Mouse (Mus musculus): ENCODE data around the gene Vegfb. TPM values are rescaled to one million over a fixed set of nuclear protein-coding genes. Genes with fewer than 3 reads are reported as not detected.

The Vegfb gene
- total RNA-seq, 2 experiments from 2014 or later = 11.6 to 33.1 TPM

DNA sequence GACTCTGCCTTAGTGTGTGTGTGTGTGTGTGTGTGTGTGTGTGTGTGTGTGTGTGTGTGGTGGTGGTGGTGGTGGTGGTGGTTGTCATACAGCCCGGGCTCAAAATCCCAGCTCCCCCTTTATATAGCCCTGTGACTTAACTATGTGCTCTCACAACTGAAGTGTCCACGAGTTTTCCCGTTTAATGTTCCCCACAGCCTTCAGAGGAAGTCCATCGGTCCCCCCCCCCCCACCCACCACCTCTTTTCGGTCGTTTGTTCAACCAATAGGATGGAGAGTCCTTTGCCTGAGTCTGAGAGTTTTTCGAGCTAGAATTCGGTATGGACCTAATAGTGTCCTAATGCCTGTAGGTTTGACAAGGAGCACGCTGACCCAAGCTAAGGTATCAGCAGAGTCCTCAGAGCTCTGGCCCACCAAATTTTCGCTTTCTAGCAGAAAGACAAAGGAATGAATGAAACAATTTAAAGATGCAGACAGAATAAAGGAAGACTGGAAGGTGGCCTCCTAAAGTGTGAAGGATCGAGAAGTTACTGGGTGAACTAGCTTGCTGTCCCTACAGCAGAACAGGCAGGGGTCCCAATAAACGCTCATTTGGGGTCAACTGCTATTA lies 13.8 kb downstream of the Vegfb start:
- no peak for ATAC-seq (replicated peaks; ENCODE audit: poor library complexity)

DNA sequence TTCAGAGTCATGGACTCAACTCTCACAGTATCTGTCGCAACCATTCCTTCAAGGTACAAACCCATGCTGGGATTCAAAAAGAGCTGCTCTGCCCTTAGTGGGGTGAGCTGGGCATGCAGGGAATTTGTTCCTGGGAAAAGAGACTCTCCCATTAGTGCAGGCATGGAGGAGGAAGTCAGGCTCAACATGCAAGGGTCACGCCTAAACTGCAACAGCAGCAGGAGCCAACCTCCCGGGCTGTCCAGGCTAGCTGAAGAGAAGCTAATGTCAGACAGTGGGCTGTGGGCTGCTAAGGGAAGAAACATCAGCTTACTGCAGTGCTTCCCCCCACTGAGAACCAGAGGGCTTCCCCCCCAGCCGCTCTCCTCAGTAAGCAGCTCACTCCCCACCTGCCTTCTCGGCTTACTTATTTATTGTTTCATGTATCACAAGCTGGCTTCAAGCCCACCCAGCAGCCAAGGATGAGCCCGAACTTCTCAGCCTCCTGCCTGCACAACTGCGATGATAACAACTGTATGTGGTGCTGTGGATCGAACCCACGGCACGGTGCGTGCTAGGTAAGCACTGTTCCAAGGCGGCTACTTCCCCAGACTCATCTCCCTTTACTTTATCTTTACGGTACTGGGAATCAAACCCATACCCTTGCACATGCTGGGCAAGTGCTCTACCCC lies 15.1 kb downstream of the Vegfb start:
- ATAC-seq (replicated peaks; ENCODE audit: poor library complexity) = no peak

DNA sequence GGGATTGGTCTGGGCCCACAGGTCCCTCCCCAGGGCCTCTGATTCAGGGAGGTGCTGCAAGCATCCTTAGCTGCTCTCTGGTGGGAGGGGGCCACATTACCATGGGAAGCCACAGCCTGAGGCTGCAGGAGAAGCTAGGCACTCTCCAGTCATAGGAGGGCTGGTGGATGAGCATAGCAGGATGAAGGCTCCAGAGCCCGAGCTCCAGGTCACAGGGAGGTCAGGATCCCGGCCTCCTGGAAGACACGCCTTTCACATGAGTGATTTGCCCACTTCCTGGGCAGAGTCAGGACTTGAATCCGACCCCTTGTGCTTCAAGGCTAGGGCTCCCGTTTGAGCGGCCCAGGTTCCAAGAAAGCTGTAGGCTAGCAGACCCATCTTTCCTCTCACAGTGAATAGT lies 15.8 kb downstream of the Vegfb start:
- no peak for ATAC-seq (replicated peaks; ENCODE audit: poor library complexity)

DNA sequence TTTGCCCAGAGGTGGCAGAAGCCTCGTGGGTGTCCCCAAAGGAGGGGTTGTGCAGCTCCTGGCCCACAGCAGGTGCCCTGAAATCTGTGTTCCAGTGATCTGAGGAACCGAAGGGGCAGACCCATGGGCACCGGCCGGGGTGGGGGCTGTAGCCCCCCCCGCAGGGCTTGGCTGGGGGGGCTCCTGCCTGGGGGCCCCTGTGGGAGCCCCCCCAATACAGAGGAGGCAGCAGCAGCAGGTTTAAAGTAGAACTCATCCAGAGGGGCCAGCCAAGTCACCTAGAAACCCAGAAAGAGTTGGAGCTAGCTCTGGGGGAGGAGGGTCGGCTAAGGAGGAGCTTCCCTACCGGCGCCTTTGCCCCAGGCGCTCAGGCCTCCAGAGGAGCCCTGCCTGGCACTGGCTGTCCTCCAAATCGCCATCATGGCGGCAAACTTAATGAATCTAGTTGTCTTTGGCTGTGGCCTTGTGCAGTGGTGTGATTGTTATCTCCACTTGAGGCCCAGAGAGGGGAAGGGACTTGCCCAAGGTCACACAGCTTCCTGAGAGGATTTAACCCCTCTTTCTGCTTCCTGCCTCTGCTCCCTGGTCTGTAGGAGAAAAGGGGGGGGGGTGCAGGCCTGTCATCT lies 16.9 kb downstream of the Vegfb start:
- ATAC-seq (replicated peaks; ENCODE audit: poor library complexity) = no peak

DNA sequence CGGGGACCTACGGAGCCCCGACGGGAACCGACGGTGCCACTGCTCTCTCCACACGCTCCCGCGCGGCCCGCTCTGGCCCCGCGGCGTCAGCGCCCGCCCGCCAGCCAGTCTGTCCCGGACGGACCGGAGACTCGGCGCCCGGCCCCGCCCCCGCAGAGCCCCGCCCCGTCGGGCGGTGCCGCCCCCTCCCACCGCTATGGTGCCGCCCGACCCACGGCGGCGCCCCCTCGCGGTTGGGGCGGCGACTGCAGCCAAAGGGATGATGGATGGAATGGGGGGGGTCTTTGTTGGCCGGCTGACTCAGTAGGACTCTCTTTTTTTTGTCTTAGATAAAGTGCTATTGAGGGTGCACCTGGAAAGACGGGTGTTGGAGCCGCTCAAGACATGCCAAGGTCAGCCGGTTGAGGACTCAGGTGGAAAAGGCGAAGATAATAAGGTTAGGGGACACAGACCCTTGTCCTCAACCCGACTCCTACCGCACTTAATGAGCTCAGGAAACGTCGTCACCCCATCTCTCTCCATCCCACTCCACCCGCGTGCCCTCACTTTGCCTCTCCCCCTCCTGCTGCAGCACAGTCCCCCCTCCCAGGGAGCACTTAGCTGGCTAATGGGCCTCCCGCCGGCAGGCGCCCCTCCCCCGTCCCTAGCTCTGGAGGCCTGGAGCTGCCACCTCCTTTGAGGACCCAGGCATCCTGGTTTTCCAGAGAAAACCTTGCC lies 17.6 kb downstream of the Vegfb start:
- ATAC-seq (replicated peaks; ENCODE audit: poor library complexity) = peak; percentile 51

DNA sequence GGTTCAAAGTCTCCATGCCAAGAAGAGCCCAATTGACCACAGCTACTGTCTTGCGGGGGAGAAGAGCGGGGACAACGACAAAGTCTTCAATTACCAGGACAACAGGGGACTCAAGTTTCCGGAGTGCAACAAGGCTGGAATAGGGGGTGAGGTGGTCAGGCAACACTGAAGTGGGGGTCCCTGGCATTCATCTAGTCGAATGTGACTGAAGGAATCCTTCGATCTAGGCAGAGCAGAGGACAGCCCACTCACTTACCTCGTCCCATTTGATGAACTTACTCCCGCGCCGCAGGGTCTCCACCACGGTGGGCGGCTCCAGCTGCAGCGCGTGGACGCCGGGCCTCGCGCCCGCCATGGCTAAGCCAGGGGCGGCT lies 18.2 kb downstream of the Vegfb start:
- no peak for ATAC-seq (replicated peaks; ENCODE audit: poor library complexity)

DNA sequence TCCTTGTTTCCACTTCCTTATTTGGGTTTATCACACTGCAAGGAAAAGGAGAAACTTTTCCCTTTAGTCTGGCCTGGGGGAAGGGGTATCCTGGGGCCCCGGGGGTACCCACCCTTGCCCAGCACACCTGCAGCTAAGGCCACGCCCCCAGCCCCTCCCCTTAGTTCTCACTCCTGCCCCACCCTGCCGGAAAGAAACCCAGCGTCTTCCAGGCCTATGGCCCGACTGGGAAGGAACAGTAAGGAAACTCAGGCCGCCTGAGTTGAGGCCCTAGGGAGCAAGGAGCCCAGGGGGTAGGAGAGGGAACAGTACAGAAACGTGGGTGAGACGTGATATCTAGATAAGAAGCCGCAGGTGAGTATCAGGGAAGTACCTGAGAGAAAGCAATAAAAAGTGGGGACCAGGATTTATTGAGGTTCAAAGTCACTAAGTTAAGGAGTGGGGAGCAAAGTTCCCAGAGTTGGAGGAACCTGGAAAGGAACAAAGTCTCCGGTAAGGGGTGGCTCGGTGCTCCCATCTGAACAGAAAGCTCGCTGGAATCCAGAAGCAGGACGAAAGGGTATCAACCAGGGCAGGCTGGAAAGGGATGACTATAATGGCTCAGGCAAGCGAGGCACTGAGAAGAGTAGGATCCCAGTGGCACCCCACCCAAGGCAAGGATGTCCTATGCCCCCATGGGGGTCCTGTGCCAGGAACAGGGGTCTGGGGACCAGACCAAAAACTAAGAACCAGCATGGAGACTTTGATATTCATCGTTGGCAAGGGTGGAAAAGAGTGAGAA lies 18.8 kb downstream of the Vegfb start:
- no peak for ATAC-seq (replicated peaks; ENCODE audit: poor library complexity)

DNA sequence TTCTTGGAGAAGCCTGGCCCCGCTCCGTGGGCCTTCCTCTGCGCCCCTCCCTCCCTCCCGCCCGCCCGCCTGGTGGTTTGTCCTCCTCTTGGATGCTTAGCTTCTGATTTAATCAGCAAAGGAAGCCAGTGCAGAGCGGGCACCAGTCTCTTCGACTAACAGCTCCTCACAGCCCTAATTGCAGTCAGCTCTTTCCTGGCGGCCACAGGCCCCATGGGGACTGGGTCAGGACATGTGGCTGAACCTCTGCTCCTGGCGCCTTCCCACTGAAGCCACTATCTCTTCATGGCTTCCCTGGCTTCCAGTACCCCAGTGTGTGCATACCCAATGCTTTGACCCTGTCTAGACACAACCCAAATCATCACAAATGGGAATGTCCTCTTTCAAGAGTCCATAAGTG lies 31.0 kb downstream of the Vegfb start:
- ATAC-seq (replicated peaks; ENCODE audit: poor library complexity) = no peak

DNA sequence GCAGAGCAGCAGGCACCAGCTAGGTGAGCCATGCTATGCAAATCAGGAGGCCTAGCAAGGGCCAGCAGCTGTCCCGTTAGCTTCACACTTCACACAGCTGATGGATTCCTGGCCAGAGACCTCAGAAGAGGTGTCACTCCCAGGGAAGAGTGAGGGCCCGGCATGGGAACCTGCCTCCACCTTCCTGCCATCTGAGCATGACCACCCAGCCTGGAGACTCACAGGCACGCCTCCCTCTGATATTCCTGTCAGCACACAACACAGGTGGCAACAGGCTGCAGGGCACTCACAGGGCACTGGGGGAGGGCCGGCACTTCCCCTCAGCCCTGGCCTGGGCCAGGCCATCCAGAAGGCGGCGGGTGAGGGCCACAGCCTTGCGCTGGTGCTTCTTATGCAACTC lies 32.0 kb downstream of the Vegfb start:
- no peak for ATAC-seq (replicated peaks; ENCODE audit: poor library complexity)

DNA sequence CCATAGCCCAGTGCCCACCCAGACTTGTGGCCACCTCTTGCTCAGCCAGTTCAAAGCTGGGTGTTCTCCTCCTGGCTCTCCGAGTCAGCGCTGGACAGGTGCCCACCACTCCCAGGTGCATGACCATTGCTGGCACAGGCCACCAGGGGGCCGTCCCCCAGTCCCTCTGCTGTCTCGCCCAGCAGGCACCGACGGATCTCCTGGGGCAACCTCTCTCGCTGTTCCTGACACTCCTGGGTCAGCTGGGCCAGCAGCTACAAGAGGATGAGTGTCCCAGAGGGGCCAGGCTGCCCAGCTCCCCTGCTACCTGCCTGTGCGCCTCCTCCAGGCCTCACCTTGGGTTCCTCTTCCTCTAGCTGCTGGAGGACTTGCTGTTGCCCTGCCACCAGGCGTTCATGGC lies 33.4 kb downstream of the Vegfb start:
- ATAC-seq (replicated peaks; ENCODE audit: poor library complexity) = no peak

DNA sequence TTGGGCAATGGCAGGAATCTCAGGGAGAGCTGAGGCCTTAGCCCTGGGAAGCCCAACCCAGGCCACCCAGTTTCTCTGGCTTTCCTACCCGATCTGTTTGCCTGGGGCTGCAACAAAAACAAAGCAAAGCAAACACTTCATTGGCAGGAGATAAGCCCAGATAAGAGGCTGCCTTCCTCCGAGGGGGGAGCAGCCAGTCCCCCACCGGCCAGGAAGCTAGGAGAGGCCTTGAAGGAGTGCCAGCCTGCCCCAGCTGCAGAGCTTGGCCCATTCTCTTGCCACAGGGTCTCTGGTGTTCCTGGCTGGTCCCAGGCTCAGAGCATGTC lies 34.8 kb downstream of the Vegfb start:
- no peak for ATAC-seq (replicated peaks; ENCODE audit: poor library complexity)

DNA sequence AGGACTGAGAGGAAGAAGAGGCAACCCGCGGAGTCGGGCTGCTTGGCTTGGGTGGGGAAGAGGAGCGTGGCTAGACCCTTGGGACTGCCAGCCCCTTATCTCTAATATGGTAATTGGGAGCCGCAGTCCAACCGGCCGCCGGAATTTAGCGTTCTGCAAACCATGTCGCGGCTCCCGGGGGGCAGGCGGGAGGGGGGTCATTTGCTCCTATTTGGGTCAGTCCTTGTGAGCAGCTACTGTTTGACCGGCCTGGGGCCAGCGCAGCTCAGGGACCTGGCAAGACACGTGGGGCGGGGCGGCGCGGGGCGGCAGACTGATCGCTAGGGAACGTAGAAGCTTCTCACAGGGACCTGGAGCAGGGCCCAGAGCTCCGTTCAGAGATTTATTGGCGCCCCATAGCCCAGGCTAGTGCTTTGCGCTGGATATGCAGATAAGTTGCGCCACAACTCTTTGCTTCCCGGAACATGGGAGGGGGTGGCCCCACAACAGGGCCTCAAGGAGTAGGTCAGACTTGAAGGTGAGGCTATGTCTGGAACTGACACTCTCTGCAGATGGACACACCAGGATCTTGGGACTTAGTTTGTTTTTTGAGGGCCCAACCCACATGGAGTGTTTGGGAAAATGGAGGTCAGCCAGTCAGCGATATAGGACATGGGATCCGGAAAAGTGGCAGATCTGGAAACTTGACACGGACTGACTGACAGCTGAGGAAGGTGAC lies 35.3 kb downstream of the Vegfb start:
- ATAC-seq (replicated peaks; ENCODE audit: poor library complexity) = peak; percentile 40

DNA sequence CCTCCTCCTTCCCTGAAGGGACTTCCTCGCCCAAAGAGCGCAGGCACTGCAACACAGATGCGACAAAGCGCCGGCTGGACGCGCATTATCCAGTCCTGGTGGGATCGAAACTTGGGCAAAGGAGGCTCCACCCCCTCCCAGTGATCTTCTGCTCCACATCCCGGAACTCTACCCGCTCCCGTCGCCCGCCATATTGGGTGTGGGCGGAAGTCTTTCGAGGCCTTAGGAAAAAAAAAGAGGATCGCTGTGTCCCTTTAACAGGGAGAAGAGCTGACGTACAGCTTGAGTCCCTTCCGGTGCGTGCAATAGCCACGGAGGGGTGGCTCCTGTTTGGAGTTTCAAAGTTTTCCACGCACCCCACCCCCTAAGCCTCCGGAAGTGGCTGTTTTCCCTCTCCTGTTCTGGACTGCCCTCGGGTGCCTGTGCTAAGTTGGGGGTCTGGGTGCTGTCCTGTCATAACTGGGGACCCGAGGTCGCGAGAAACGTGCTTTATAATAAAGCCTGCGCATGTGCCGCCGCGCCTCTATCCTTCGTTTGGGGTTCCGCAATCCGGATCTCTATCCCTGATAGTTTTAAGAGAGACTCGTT lies 36.0 kb downstream of the Vegfb start:
- peak; percentile 75 for ATAC-seq (replicated peaks; ENCODE audit: poor library complexity)

DNA sequence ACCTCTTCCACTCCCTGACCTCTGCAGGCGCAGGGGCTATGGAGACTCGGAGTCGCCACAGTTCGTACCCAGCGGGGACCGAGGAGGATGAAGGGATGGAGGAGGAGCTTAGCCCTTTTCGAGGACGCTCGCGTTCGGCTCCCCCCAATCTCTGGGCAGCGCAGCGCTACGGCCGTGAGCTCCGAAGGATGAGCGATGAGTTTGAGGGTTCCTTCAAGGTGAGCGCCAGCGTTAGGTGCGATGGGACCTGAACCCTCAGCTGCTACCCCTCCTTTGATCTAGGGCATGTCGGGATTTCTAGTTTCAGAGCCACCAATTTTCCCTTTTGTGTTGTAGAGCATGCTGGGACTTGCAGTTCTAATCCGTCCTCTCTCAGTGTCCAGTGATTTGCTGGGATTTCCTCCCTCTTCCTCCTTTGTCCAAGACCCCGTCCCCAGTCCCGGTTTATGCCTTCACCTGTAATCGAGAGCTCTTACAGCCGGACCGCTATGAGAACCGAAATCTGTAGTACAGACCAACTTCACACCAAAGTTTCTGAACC lies 36.8 kb downstream of the Vegfb start:
- 0 out of 2 replicates have a peak, but pooled peaks have one; percentile 12 for ATAC-seq (replicated peaks; ENCODE audit: poor library complexity)

DNA sequence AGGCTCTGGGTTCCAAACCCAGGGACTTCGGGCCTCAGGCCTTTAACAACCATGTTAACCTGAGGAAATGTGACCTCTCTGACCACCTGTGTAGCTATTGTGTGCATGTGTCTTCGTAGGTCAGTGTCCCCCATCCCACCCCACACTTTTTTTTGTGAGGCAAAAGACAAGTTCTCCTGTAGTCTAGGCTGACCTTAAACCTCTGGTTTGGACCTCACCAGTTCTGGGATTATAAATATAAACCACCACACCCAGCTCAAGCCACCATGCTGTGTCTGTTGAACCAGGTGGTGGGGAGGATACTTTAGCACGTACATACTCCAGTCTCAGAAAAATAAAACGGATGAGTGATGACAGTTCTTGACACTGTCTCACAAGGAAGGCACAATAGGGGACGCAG lies 37.5 kb downstream of the Vegfb start:
- no peak for ATAC-seq (replicated peaks; ENCODE audit: poor library complexity)

DNA sequence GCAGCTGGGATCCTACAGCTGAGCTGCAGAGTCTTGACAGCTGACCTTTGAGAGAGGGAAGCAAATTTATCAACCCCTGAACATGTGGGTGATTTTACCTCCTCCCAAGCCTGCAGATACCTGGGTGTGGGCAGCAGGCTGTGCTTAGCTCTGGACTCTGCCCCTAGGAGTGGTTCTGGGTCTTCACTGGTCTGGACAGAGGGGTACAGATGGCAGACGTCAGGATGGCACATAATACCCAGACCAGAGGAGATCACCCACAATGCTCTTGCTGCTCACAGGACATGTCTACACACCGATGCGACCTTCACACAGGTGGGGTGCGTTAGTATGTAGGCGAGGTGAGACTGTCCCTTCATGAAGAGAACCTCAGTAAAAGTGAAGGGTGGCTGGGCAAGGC lies 37.9 kb downstream of the Vegfb start:
- ATAC-seq (replicated peaks; ENCODE audit: poor library complexity) = no peak

DNA sequence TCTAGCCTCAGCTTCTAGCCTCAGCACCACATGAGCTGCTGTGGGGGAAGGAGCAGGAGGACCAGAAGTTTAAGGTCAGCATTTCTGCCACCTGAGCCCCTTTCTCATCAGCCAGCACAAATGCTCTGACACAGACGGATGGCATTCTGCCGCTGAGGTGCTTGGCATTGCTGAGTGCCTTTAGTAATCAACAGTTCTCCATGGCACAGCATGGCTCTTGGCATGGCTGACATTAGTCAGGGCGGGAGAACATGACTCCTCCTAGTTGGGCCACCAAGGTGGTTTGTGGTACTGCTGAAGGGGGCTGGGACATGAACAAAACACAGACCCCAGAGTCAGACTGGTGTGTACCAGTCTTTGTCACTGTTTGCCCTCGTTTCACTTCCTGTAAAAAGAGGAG lies 39.3 kb downstream of the Vegfb start:
- ATAC-seq (replicated peaks; ENCODE audit: poor library complexity) = no peak

DNA sequence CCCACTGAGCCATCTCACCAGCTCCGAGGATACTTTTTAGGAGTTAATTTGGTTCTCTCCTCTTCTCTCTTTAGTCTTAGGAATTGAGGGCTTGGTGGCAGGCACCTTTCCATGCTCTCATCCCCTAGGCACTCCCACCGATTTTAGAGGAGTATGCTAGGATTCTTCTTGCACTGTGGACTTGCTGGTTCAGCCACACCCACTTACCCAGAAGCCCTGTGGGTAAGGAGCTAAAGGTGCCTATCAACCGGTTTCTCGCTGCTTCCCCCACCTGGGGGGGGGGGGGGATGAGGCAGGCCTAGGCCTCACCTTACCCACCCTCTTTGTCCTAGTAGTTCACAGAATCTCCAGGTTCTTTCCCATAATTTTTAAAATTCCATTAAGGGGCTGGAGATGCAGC lies 39.7 kb downstream of the Vegfb start:
- no peak for ATAC-seq (replicated peaks; ENCODE audit: poor library complexity)

DNA sequence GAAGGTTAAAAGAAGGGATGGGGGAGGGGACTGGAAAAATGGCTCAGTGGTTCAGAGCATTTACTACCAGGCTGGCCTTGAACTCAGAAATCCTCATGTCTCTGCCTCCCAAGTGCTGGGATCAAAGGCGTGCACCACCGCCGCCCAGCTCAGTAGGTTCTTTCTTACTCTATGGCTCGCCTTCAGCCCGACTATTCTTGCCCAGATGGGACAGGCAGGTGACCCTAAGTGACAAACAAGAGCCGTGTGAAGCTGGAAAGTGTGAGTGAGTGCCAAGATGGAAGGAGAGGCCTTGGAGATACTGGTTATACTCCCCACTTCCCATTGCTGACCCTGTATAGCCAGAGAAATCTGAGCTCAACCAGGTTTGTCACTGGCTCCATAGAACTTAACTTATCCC lies 43.7 kb downstream of the Vegfb start:
- ATAC-seq (replicated peaks; ENCODE audit: poor library complexity) = no peak

DNA sequence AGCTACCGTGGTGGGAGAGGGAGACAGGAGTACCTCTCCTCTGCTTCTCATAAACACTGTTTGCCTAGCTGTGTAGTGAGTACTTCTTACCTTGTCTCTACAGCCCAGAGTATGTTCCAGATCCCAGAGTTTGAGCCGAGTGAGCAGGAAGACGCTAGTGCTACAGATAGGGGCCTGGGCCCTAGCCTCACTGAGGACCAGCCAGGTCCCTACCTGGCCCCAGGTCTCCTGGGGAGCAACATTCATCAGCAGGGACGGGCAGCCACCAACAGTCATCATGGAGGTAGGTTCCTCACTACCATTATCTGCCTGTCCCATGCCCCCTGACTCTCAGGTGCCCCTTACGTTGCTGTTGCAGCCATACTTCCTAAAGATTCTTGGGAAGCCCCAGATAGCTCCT lies 44.7 kb downstream of the Vegfb start:
- no peak for ATAC-seq (replicated peaks; ENCODE audit: poor library complexity)

Measured in megakaryocyte progenitor cell, adult 5-6 weeks (primary cell).